Mouse (Mus musculus) left cerebral cortex, adult 2 months (tissue): ENCODE data around the gene Sh3pxd2a. TPM values are rescaled to one million over a fixed set of nuclear protein-coding genes. Genes with fewer than 3 reads are reported as not detected.
A peak's percentile ranks its signal among the peaks of the same experiment; 100 is the strongest.

ENCODE experiments used
- DNase-seq, 2 experiments: peaks; one replicate each; pipeline ENCODE4 v3.0.0; 2021 to 2022; ENCODE audit warnings: low spot score in 2 of 2, mixed read lengths in 1 of 2; ENCODE audit errors: extremely low spot score in 1 of 2
- H3K27ac ChIP-seq: fragments of 200-600 bp; 2 replicates; pipeline ENCODE4 v1.8.1; 2022
- H3K4me3 ChIP-seq: fragments of 200-600 bp; 2 replicates; pipeline ENCODE4 v1.8.1; 2022
- CTCF ChIP-seq: fragments of 200-600 bp; IDR thresholded peaks from 2 replicates; pipeline ENCODE4 v1.8.1; 2022; ENCODE audit warnings: antibody characterized with exemption, mild to moderate bottlenecking, moderate library complexity
- intact Hi-C: fragments of 180-260 bp; cut with DNase I; formaldehyde crosslinking; loops from one replicate; pipeline ENCODE4 v1.15.1; 2025
- microRNA-seq, 2 experiments: library from miRNA; unstranded; fragments of <30 nt; microRNA quantifications; one replicate each; pipeline ENCODE4 v1.2.0; 2021
- total RNA-seq, 2 experiments: library from RNA; stranded (reverse); gene quantifications; 2 replicates each; pipeline ENCODE4 v1.2.3; 2021

Sh3pxd2a gene
- total RNA-seq, 2 experiments from 2014 or later = 30.2 to 36.8 TPM

- no peak for DNase-seq
- intact Hi-C loops = loop anchor here (5.0 kb wide), 1 partner anchor 44 kb away; the partner anchor contains the start of gene Neurl1a
- Histone ChIP-seq H3K27ac (no peak overlapping the region), H3K4me3 (no peak overlapping the region)
- TF ChIP-seq CTCF = no peak
Observed at GRCm38 (mm10) chr19:47221500-47222153, 242.6 kb downstream of the Sh3pxd2a start.

GRCm38 (mm10) chr19:47221006-47221405 lies 243.2 kb downstream of the Sh3pxd2a start:
- intact Hi-C loops = loop anchor here (5.0 kb wide), 1 partner anchor 44 kb away; the partner anchor contains the start of gene Neurl1a
- no peak for DNase-seq
- no peak overlapping the region for H3K4me3 ChIP-seq
- no peak for TF ChIP-seq CTCF
- H3K27ac ChIP-seq = no peak overlapping the region

GRCm38 (mm10) chr19:47220232-47220631 lies 244.0 kb downstream of the Sh3pxd2a start:
- TF ChIP-seq CTCF = no peak
- Histone ChIP-seq H3K4me3 (no peak overlapping the region), H3K27ac (no peak overlapping the region)
- no peak for DNase-seq
- intact Hi-C loops = loop anchor here (5.0 kb wide), 1 partner anchor 43 kb away; the partner anchor contains the start of gene Neurl1a

GRCm38 (mm10) chr19:47219622-47220021 lies 244.6 kb downstream of the Sh3pxd2a start:
- intact Hi-C loops = loop anchor here (5.0 kb wide), 1 partner anchor 42 kb away; the partner anchor contains the start of gene Neurl1a
- DNase-seq = no peak
- no peak for TF ChIP-seq CTCF
- no peak overlapping the region for H3K4me3 ChIP-seq
- no peak overlapping the region for H3K27ac ChIP-seq

GRCm38 (mm10) chr19:47216766-47217165 lies 247.4 kb downstream of the Sh3pxd2a start:
- no peak overlapping the region for H3K4me3 ChIP-seq
- no peak overlapping the region for H3K27ac ChIP-seq
- intact Hi-C loops = no loop called here
- DNase-seq = no peak
- TF ChIP-seq CTCF = no peak

GRCm38 (mm10) chr19:47213470-47213869 lies 250.7 kb downstream of the Sh3pxd2a start:
- Histone ChIP-seq H3K4me3 (no peak overlapping the region), H3K27ac (no peak overlapping the region)
- TF ChIP-seq CTCF = peak; percentile 21
- intact Hi-C loops = no loop called here
- no peak for DNase-seq

- H3K27ac ChIP-seq = peak overlapping the region; percentile 59
- intact Hi-C loops = no loop called here
Observed at GRCm38 (mm10) chr19:47212401-47212800, 251.8 kb downstream of the Sh3pxd2a start.

GRCm38 (mm10) chr19:47211609-47212312 lies 252.4 kb downstream of the Sh3pxd2a start:
- H3K27ac ChIP-seq = peak overlapping the region; percentile 70
- no peak for DNase-seq
- intact Hi-C loops = no loop called here
- no peak overlapping the region for H3K4me3 ChIP-seq
- no peak for TF ChIP-seq CTCF

More at GRCm38 (mm10) chr19:47212401-47212800, 251.8 kb downstream of the Sh3pxd2a start:
- no peak for DNase-seq
- no peak overlapping the region for H3K4me3 ChIP-seq
- no peak for TF ChIP-seq CTCF

- Histone ChIP-seq H3K27ac (no peak overlapping the region), H3K4me3 (no peak overlapping the region)
- intact Hi-C loops = no loop called here
- DNase-seq = no peak
- TF ChIP-seq CTCF = no peak
Observed at GRCm38 (mm10) chr19:47210432-47210831, 253.8 kb downstream of the Sh3pxd2a start.

Small RNA genes lying within 50 kb of the gene (microRNA-seq; reads per million reads assigned to microRNA genes)
- 0.49 to 1.4 reads per million in 2 experiments for gene Mir6995

Other genes starting within 250 kb of the Sh3pxd2a start
- 10 to 100 TPM; 23.0 to 27.5 TPM for gene Stn1, start 73.1 kb upstream of the Sh3pxd2a start, total RNA-seq
- 10 to 100 TPM; 51.3 to 55.7 TPM for gene Slk, start 115.3 kb upstream of the Sh3pxd2a start, total RNA-seq
- under 1 TPM; 0.20 to 0.35 TPM for gene Col17a1, start 227.7 kb upstream of the Sh3pxd2a start, total RNA-seq